Mouse (Mus musculus) thymus, adult 2 months (tissue): ENCODE data around the gene Zfp385b. TPM values are rescaled to one million over a fixed set of nuclear protein-coding genes. Genes with fewer than 3 reads are reported as not detected.

Source experiments
- DNase-seq: peaks from one replicate; pipeline ENCODE4 v3.0.0; 2021
- H3K27ac ChIP-seq: fragments of 200-500 bp; 2 replicates; pipeline ENCODE4 v1.5.1; 2012; ENCODE audit warnings: low read length, control low read depth; ENCODE audit not compliant: control insufficient read depth, insufficient read depth
- H3K27me3 ChIP-seq: fragments of 200-500 bp; 2 replicates; pipeline ENCODE4 v1.6.1; 2012; ENCODE audit warnings: mild to moderate bottlenecking, low read length, moderate library complexity, mixed read lengths; ENCODE audit not compliant: control insufficient read depth, insufficient read depth
- H3K36me3 ChIP-seq: fragments of 200-500 bp; 2 replicates; pipeline ENCODE4 v1.6.1; 2012; ENCODE audit warnings: mild to moderate bottlenecking, low read length, moderate library complexity; ENCODE audit not compliant: control insufficient read depth, insufficient read depth
- H3K4me1 ChIP-seq: fragments of 200-500 bp; replicated peaks from 2 replicates; pipeline ENCODE4 v1.6.1; 2012; ENCODE audit warnings: low read length; ENCODE audit not compliant: control insufficient read depth, insufficient read depth
- H3K4me3 ChIP-seq: fragments of 200-500 bp; 2 replicates; pipeline ENCODE4 v1.5.1; 2012; ENCODE audit warnings: mild to moderate bottlenecking, low read length, control low read depth, moderate library complexity; ENCODE audit not compliant: control insufficient read depth, insufficient read depth
- CTCF ChIP-seq: fragments of 200-500 bp; IDR thresholded peaks from 2 replicates; pipeline ENCODE4 v1.5.1; 2012; ENCODE audit warnings: mild to moderate bottlenecking, control low read depth, low read length, moderate library complexity, borderline replicate concordance; ENCODE audit not compliant: control insufficient read depth, poor library complexity, insufficient read depth; ENCODE audit errors: extremely low read depth
- POLR2A ChIP-seq: fragments of 200-500 bp; IDR thresholded peaks from 2 replicates; pipeline ENCODE4 v1.6.1; 2012; ENCODE audit warnings: mild to moderate bottlenecking, low read length, control low read depth, moderate library complexity; ENCODE audit not compliant: control insufficient read depth, poor library complexity, insufficient read depth; ENCODE audit errors: extremely low read depth
- WGBS: fragments of 180-500 bp; shearing (Covaris S2); methylation state at CpG from one replicate; pipeline ENCODE4 v1.1.7; 2018; 5-methylcytosine and 5-hydroxymethylcytosine counted together
- polyA plus RNA-seq: library from polyadenylated mRNA; depleted of rRNA; stranded (reverse); fragments of >200 nt; gene quantifications from 2 replicates; pipeline ENCODE4 v1.2.3, GENCODE M21; 2012

The Zfp385b gene
- polyA plus RNA-seq, 1 experiment = 0.84 TPM

GRCm38 (mm10) chr2:77609452-77609851 lies 210.0 kb downstream of the Zfp385b start:
- no peaks in the 10 kb centered on the region for H3K4me1 ChIP-seq
- no peak for TF ChIP-seq CTCF
- TF ChIP-seq POLR2A = no peak
- 91% methylated on average over 5 of the region's 5 CpGs for WGBS

DNA sequence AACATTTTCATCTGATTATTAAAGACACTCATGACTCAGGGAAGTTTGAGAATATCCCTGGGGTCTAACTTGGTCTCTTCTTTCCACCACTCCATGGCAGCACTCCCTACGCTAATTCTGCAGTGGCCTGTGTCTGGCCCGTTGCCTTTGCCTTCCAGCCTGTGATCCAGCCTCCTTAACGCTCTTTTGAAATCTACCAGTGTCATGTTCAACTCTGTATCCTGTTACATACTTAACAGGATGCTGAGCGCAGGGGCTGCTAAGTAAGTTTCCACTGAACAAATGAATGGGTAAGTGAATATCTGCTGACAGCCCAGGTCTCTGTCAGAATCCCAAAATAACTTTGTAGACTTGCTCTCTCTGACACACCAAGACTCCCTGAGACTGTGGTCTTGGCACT lies 210.8 kb downstream of the Zfp385b start:
- H3K4me1 ChIP-seq = no peaks in the 10 kb centered on the region
- 83% methylated on average over 4 of the region's 4 CpGs for WGBS
- H3K36me3 ChIP-seq = no peaks in the 10 kb centered on the region
- TF ChIP-seq CTCF (no peak), POLR2A (no peak)
- H3K27me3 ChIP-seq = no peaks in the 10 kb centered on the region
- no peak overlapping the region for H3K27ac ChIP-seq
- H3K4me3 ChIP-seq = no peak overlapping the region
- DNase-seq = no peak

More at GRCm38 (mm10) chr2:77609452-77609851, 210.0 kb downstream of the Zfp385b start:
- Histone ChIP-seq H3K4me3 (no peak overlapping the region), H3K36me3 (no peaks in the 10 kb centered on the region), H3K27ac (no peak overlapping the region), H3K27me3 (no peaks in the 10 kb centered on the region)
- DNase-seq = no peak

DNA sequence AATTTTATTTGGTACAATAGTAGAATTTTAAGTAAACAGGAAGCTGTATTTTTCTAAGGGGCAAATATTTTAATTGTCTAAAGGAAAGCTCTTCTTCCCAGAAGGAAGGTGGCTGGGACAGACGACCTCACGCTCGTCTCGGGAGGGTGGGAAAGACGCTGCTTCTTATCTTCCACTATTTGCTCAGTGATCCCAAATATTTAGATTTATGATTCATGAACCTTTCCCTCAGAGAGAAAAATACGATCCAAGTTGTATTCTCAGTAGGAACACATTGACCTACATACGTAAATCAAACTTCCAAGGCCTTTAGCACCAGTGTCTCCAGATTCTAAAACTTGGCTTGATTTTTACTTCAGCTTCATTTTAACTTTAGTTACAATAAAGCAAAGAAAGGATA lies 226.0 kb downstream of the Zfp385b start:
- no peak overlapping the region for H3K27ac ChIP-seq
- DNase-seq = no peak
- TF ChIP-seq POLR2A = no peak
- no peak for TF ChIP-seq CTCF
- H3K4me3 ChIP-seq = no peak overlapping the region
- no peaks in the 10 kb centered on the region for H3K36me3 ChIP-seq
- WGBS = 92% methylated on average over 7 of the region's 7 CpGs
- H3K27me3 ChIP-seq = no peaks in the 10 kb centered on the region
- no peaks in the 10 kb centered on the region for H3K4me1 ChIP-seq

GRCm38 (mm10) chr2:77592525-77592924 lies 226.9 kb downstream of the Zfp385b start:
- DNase-seq = no peak
- WGBS = 93% methylated on average over 6 of the region's 6 CpGs
- Histone ChIP-seq H3K4me3 (no peak overlapping the region), H3K27ac (no peak overlapping the region), H3K4me1 (no peaks in the 10 kb centered on the region), H3K27me3 (no peaks in the 10 kb centered on the region), H3K36me3 (no peaks in the 10 kb centered on the region)
- no peak for TF ChIP-seq CTCF
- no peak for TF ChIP-seq POLR2A

- Histone ChIP-seq H3K27me3 (no peaks in the 10 kb centered on the region), H3K27ac (no peak overlapping the region), H3K4me3 (no peak overlapping the region), H3K4me1 (no peaks in the 10 kb centered on the region), H3K36me3 (no peaks in the 10 kb centered on the region)
- 92% methylated on average over 12 of the region's 12 CpGs for WGBS
- DNase-seq = no peak
- TF ChIP-seq CTCF (no peak), POLR2A (no peak)
These were observed 230.1 kb downstream of the Zfp385b start for GRCm38 (mm10) chr2:77589205-77589901.

DNA sequence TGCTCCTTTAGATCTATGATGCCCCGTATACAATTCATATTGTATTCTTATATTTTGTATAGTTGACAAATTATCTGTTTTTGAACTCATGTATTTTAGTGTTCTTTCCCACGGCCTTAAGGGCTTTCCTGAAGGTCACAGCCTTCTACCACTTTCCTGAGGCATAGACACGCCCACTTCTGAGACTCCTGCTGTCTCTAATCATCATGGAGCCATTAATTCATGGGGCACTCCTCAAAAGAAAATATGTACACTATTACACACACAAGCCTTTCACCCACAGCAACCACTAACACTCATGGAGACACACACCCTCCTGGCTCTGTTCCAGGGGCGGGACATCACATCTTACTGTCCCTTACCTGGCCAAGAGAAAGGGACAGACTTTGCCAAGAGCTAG lies 232.1 kb downstream of the Zfp385b start:
- WGBS = 83% methylated on average over 4 of the region's 4 CpGs
- DNase-seq = no peak
- TF ChIP-seq POLR2A = no peak
- no peak for TF ChIP-seq CTCF
- Histone ChIP-seq H3K4me1 (no peaks in the 10 kb centered on the region), H3K27me3 (no peaks in the 10 kb centered on the region), H3K4me3 (no peak overlapping the region), H3K27ac (no peak overlapping the region), H3K36me3 (no peaks in the 10 kb centered on the region)

- Histone ChIP-seq H3K4me3 (no peak overlapping the region), H3K27me3 (no peaks in the 10 kb centered on the region), H3K36me3 (no peaks in the 10 kb centered on the region), H3K4me1 (no peaks in the 10 kb centered on the region), H3K27ac (no peak overlapping the region)
- DNase-seq = no peak
- no peak for TF ChIP-seq CTCF
- WGBS = 83% methylated on average over 4 of the region's 4 CpGs
These were observed 232.7 kb downstream of the Zfp385b start for GRCm38 (mm10) chr2:77586581-77587360.
